Mouse (Mus musculus) lung, adult 2 months (tissue): ENCODE results near the gene Dctpp1.

ENCODE experiments used
- CTCF ChIP-seq: fragments of 200-500 bp; IDR thresholded peaks from 2 replicates; pipeline ENCODE4 v1.5.1; 2011; ENCODE audit warnings: mild to moderate bottlenecking, low read length, control low read depth; ENCODE audit not compliant: insufficient read depth
- POLR2A ChIP-seq: fragments of 200-500 bp; IDR thresholded peaks from 2 replicates; pipeline ENCODE4 v1.6.1; 2011; ENCODE audit warnings: low read depth, mild to moderate bottlenecking, control low read depth, low read length, borderline replicate concordance; ENCODE audit errors: extremely low read depth

DNA sequence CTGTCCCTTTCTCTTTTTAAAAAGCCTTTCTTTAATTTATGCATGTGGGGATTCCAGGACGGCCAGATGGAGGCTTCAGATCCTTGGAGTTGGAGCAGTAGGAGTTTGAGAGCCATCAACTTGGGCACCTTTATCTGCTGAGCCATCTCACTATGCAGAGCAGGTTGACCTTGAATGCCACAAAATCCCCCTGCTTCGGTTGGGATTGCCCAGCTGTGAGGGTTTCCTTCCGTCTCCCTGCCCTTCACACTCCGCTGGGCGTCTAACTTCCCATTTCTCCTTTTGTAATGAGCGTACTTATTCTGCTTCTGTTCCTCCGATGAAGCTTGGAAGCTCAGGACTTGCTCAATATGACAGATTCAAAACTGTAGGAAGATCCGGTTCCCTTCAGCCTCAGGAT lies 29.6 kb upstream of the Dctpp1 start:
- no peak for TF ChIP-seq CTCF
- no peak for TF ChIP-seq POLR2A
